26 mouse cellular contexts compared by ENCODE assay signal in genomic region chr6:86107101-86107500, GRCm38 (mm10).
DNase-seq lines count a peak whose midpoint lies in the region; ATAC-seq and TF ChIP-seq lines count a peak whose summit lies in the region.
"Had no signal": no experiment of that assay in that cellular context is flagged by ENCODE, and none has a peak within 500 bp of the region (broad histone marks: within the 10 kb centered on the region; RNA-seq: fewer than 3 reads in every experiment).

No protein-coding gene starts in this region.

- H3K9ac ChIP-seq in heart, embryonic 13.5 days: no peak overlapping the region
- H3K9ac ChIP-seq in liver, embryonic 14.5 days (replicated peaks): no peak overlapping the region
- no peak overlapping the region for H3K9ac ChIP-seq in forebrain, embryonic 13.5 days
- H3K9ac ChIP-seq: embryonic facial prominence, embryonic 12.5 days; hindbrain, embryonic 14.5 days; intestine, embryonic 15.5 days; limb, embryonic 15.5 days; midbrain, embryonic 12.5 days had no signal

- no peak for TF ChIP-seq CTCF in liver, embryonic 14.5 days (IDR thresholded peaks at IDR 0.05; ENCODE audit: low read depth)

- H3K4me1 ChIP-seq in heart, embryonic 13.5 days: no peaks in the 10 kb centered on the region
- H3K4me1 ChIP-seq in liver, embryonic 14.5 days (replicated peaks; ENCODE audit: control insufficient read depth in 2 of 2, insufficient read depth in 2 of 2, low read length in 1 of 2): peaks cover 0 to 6% of the 10 kb centered on the region in 2 experiments; a peak in 3 of 4 replicates
- peaks cover 14% of the 10 kb centered on the region for H3K4me1 ChIP-seq in forebrain, embryonic 13.5 days
- H3K4me1 ChIP-seq: embryonic facial prominence, embryonic 12.5 days; intestine, embryonic 15.5 days; limb, embryonic 15.5 days had no signal

- 85% methylated on average over 4 of the region's 4 CpGs for WGBS in heart, embryonic 13.5 days
- 62% methylated on average over 4 of the region's 4 CpGs for whole genome bisulfite sequencing in liver, embryonic 14.5 days (ENCODE audit: insufficient replicate concordance)
- WGBS in forebrain, embryonic 13.5 days: 91% methylated on average over 4 of the region's 4 CpGs

- DNase-seq in heart, postnatal 10 days: no peak
- peak; percentile 18 to 51 (median 30) for DNase-seq in liver, embryonic 14.5 days (ENCODE audit: low read depth in 3 of 3, low spot score in 3 of 3)
- no peak for DNase-seq in cerebellum, adult 11 months
- no peak for DNase-seq in thymus, postnatal 4 days
- DNase-seq: adrenal gland, postnatal 25 days; cerebellum, adult 2 months; cerebellum, postnatal 25 days; gastrocnemius, postnatal 10 days; heart, postnatal 36 days; kidney, adult 9 months; kidney, postnatal 4 days; left cerebral cortex, postnatal 4 days; thymus, adult 18-20 months; thymus, postnatal 36 days had no signal

- intact Hi-C loops in heart, postnatal 10 days (cut with DNase I): no loop called here

- no peak overlapping the region for H3K27ac ChIP-seq in heart, embryonic 13.5 days (replicated peaks)
- H3K27ac ChIP-seq in liver, embryonic 14.5 days: no peak overlapping the region
- no peak overlapping the region for H3K27ac ChIP-seq in forebrain, embryonic 13.5 days
- H3K27ac ChIP-seq: embryonic facial prominence, embryonic 12.5 days; hindbrain, embryonic 14.5 days; intestine, embryonic 15.5 days; left cerebral cortex, adult 2 months; limb, embryonic 15.5 days; midbrain, embryonic 12.5 days had no signal

- 0 out of 2 replicates have a peak, but pooled peaks have one; percentile 44 for ATAC-seq in heart, embryonic 13.5 days (ENCODE audit: extremely low read depth, insufficient number of reproducible peaks, low FRiP score, low TSS enrichment)
- peak; percentile 54 for ATAC-seq in erythroblast, adult 5-6 weeks (replicated peaks; ENCODE audit: low FRiP score, poor library complexity, severe bottlenecking)
- peak; percentile 45; the same call in 1 of the 2 replicates for ATAC-seq in liver, embryonic 14.5 days (ENCODE audit: insufficient read depth)
- ATAC-seq in forebrain, embryonic 13.5 days: no peak
- ATAC-seq: forebrain, embryonic 16.5 days; intestine, embryonic 15.5 days; lung, postnatal 0 days had no signal

- no peaks in the 10 kb centered on the region; the same call in 1 of the 2 replicates for H3K27me3 ChIP-seq in heart, embryonic 13.5 days (replicated peaks)
- H3K27me3 ChIP-seq in liver, embryonic 14.5 days (ENCODE audit: control insufficient read depth, insufficient read depth, low read length): no peaks in the 10 kb centered on the region
- no peaks in the 10 kb centered on the region for H3K27me3 ChIP-seq in forebrain, embryonic 13.5 days
- H3K27me3 ChIP-seq: embryonic facial prominence, embryonic 12.5 days; intestine, embryonic 15.5 days; limb, embryonic 15.5 days; midbrain, embryonic 12.5 days had no signal

- H3K36me3 ChIP-seq in heart, embryonic 13.5 days: no peaks in the 10 kb centered on the region
- H3K36me3 ChIP-seq in liver, embryonic 14.5 days (replicated peaks; ENCODE audit: control insufficient read depth, insufficient read depth, low read depth): peaks cover 99% of the 10 kb centered on the region
- H3K36me3 ChIP-seq in forebrain, embryonic 13.5 days (ENCODE audit: poor library complexity, severe bottlenecking): peaks cover 100% of the 10 kb centered on the region
- H3K36me3 ChIP-seq: embryonic facial prominence, embryonic 12.5 days; intestine, embryonic 15.5 days; limb, embryonic 15.5 days had no signal

- no peak for TF ChIP-seq EP300 in liver, embryonic 14.5 days (IDR thresholded peaks at IDR 0.05; ENCODE audit: low read depth)

- H3K9me3 ChIP-seq in heart, embryonic 13.5 days: no peaks in the 10 kb centered on the region
- H3K9me3 ChIP-seq in liver, embryonic 14.5 days (ENCODE audit: control insufficient read depth, low read length): no peaks in the 10 kb centered on the region
- H3K9me3 ChIP-seq in forebrain, embryonic 13.5 days (replicated peaks): no peaks in the 10 kb centered on the region
- H3K9me3 ChIP-seq: embryonic facial prominence, embryonic 12.5 days; intestine, embryonic 15.5 days; limb, embryonic 15.5 days; midbrain, embryonic 12.5 days had no signal

- H3K4me3 ChIP-seq in heart, embryonic 13.5 days: no peak overlapping the region
- H3K4me3 ChIP-seq in liver, embryonic 14.5 days (ENCODE audit: insufficient read depth in 1 of 2, low read depth in 2 of 2, low read length in 2 of 2): no peak overlapping the region
- no peak overlapping the region for H3K4me3 ChIP-seq in forebrain, embryonic 13.5 days
- H3K4me3 ChIP-seq: embryonic facial prominence, embryonic 12.5 days; erythroblast, embryonic 14.5 days; intestine, embryonic 15.5 days; left cerebral cortex, adult 2 months; limb, embryonic 15.5 days; midbrain, embryonic 12.5 days had no signal

- no peak overlapping the region for H3K4me2 ChIP-seq in heart, embryonic 13.5 days
- no peak overlapping the region for H3K4me2 ChIP-seq in liver, embryonic 14.5 days (ENCODE audit: low read depth)
- H3K4me2 ChIP-seq in forebrain, embryonic 13.5 days: no peak overlapping the region
- H3K4me2 ChIP-seq: embryonic facial prominence, embryonic 12.5 days; hindbrain, embryonic 14.5 days; intestine, embryonic 15.5 days; limb, embryonic 15.5 days; midbrain, embryonic 12.5 days had no signal

Comparison
In these comparisons a context has a peak if more than half of its experiments do, and no peak if none do; other contexts are left out.
1. DNase-seq: peak in liver, embryonic 14.5 days (3 of 3); none in heart, postnatal 10 days (0 of 2), cerebellum, adult 11 months (single experiment) and thymus, postnatal 4 days (single experiment).